Mouse (Mus musculus) intestine, embryonic 16.5 days (tissue): ENCODE results near the gene Nek10. TPM values are rescaled to one million over a fixed set of nuclear protein-coding genes. Genes with fewer than 3 reads are reported as not detected.
A peak's percentile ranks its signal among the peaks of the same experiment; 100 is the strongest.

Experiments
- ATAC-seq: fragments of 200-750 bp; cut with Nextera tagmentation; 2 replicates; pipeline ENCODE4 v1.8.0; 2017; ENCODE audit warnings: moderate TSS enrichment, moderate library complexity
- H3K27ac ChIP-seq: fragments of 300-500 bp; sonication (generic); 2 replicates; pipeline ENCODE4 v1.5.1; 2014; ENCODE audit warnings: mild to moderate bottlenecking, low read length
- H3K27me3 ChIP-seq: fragments of 300-500 bp; sonication (generic); replicated peaks from 2 replicates; pipeline ENCODE4 v1.6.1; 2014; ENCODE audit warnings: low read length, control low read depth, mixed read lengths; ENCODE audit not compliant: control insufficient read depth, insufficient read depth
- H3K36me3 ChIP-seq: fragments of 300-500 bp; sonication (generic); 2 replicates; pipeline ENCODE4 v1.6.1; 2014; ENCODE audit warnings: low read length, control low read depth; ENCODE audit not compliant: control insufficient read depth, insufficient read depth
- H3K4me1 ChIP-seq: fragments of 300-500 bp; sonication (generic); 2 replicates; pipeline ENCODE4 v1.6.1; 2014; ENCODE audit warnings: low read length, control low read depth, mixed read lengths; ENCODE audit not compliant: control insufficient read depth, insufficient read depth
- H3K4me2 ChIP-seq: fragments of 300-500 bp; sonication (generic); 2 replicates; pipeline ENCODE4 v1.6.1; 2014; ENCODE audit warnings: low read depth, low read length, control low read depth
- H3K4me3 ChIP-seq: fragments of 300-500 bp; sonication (generic); 2 replicates; pipeline ENCODE4 v1.5.1; 2014; ENCODE audit warnings: mild to moderate bottlenecking, low read length
- H3K9ac ChIP-seq: fragments of 300-500 bp; sonication (generic); 2 replicates; pipeline ENCODE4 v1.6.1; 2014; ENCODE audit warnings: low read depth, low read length
- H3K9me3 ChIP-seq: fragments of 300-500 bp; sonication (generic); 2 replicates; pipeline ENCODE4 v1.6.1; 2016; ENCODE audit warnings: low read length, control low read depth; ENCODE audit not compliant: control insufficient read depth
- WGBS: fragments of 180-500 bp; shearing (Covaris S2); extraction: QIAGEN DNeasy Blood & Tissue Kit; methylation state at CpG from one replicate; pipeline ENCODE4 v1.1.7; 2014; 5-methylcytosine and 5-hydroxymethylcytosine counted together
- polyA plus RNA-seq: library from polyadenylated mRNA; unstranded; fragments of >200 nt; fragmentation: Nextera tagmentation; extraction: Ambion mirVana; gene quantifications from 2 replicates; pipeline ENCODE4 v1.2.1, GENCODE M21; 2015

Nek10 gene
- polyA plus RNA-seq, 1 experiment from 2014 or later = not detected

GRCm38 (mm10) chr14:14863690-14864356, 60.6 kb downstream of the Nek10 start:
- 26% methylated on average over 7 of the region's 7 CpGs for WGBS
- H3K4me1 ChIP-seq = no peaks in the 10 kb centered on the region
- no peak overlapping the region for H3K9ac ChIP-seq
- H3K36me3 ChIP-seq = no peaks in the 10 kb centered on the region
- no peak overlapping the region for H3K4me3 ChIP-seq
- no peak overlapping the region for H3K27ac ChIP-seq
- H3K4me2 ChIP-seq = no peak overlapping the region
- peak; percentile 81 for ATAC-seq
- no peaks in the 10 kb centered on the region for H3K9me3 ChIP-seq
- no peaks in the 10 kb centered on the region for H3K27me3 ChIP-seq

- Histone ChIP-seq H3K4me2 (no peak overlapping the region), H3K27me3 (no peaks in the 10 kb centered on the region), H3K27ac (no peak overlapping the region), H3K4me1 (no peaks in the 10 kb centered on the region), H3K9me3 (no peaks in the 10 kb centered on the region), H3K9ac (no peak overlapping the region), H3K4me3 (no peak overlapping the region), H3K36me3 (no peaks in the 10 kb centered on the region)
- 80% methylated on average over 2 of the region's 2 CpGs for WGBS
- ATAC-seq = no peak
Measured at GRCm38 (mm10) chr14:14869239-14869638, 66.0 kb downstream of the Nek10 start.

- H3K27me3 ChIP-seq = no peaks in the 10 kb centered on the region
- no peak overlapping the region for H3K27ac ChIP-seq
- no peak for ATAC-seq
- no peak overlapping the region for H3K4me2 ChIP-seq
- H3K9ac ChIP-seq = no peak overlapping the region
- WGBS = 86% methylated on average over 2 of the region's 2 CpGs
- no peaks in the 10 kb centered on the region for H3K9me3 ChIP-seq
- H3K4me1 ChIP-seq = no peaks in the 10 kb centered on the region
- H3K36me3 ChIP-seq = no peaks in the 10 kb centered on the region
- no peak overlapping the region for H3K4me3 ChIP-seq
Measured at GRCm38 (mm10) chr14:14870059-14870458, 66.8 kb downstream of the Nek10 start.

GRCm38 (mm10) chr14:14870463-14870862, 67.2 kb downstream of the Nek10 start:
- no peaks in the 10 kb centered on the region for H3K4me1 ChIP-seq
- 81% methylated on average over 3 of the region's 3 CpGs for WGBS
- H3K27me3 ChIP-seq = no peaks in the 10 kb centered on the region
- H3K4me3 ChIP-seq = no peak overlapping the region
- no peak for ATAC-seq
- H3K9me3 ChIP-seq = no peaks in the 10 kb centered on the region
- H3K27ac ChIP-seq = no peak overlapping the region
- H3K4me2 ChIP-seq = no peak overlapping the region
- H3K9ac ChIP-seq = no peak overlapping the region
- no peaks in the 10 kb centered on the region for H3K36me3 ChIP-seq

DNA sequence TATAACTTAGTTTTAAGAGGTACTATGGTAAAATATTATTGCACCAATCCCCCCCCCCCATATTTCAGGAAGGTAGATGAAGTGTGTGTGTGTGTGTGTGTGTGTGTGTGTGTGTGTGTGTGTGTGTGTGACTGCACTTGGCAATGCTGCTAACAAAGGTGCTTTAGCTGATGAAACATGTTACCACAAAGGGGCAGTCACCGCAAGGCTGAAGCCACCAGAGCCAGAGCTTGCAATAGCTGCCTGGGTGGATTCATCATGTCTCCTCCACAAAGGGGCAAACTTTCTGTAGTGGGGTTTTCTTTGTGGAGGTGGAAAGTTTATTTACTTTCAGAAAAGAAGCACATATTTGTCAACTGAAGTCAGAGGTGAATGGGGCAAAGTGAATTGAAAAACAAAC, 67.9 kb downstream of the Nek10 start:
- no peaks in the 10 kb centered on the region for H3K27me3 ChIP-seq
- no peak overlapping the region for H3K4me2 ChIP-seq
- no peak for ATAC-seq
- no peak overlapping the region for H3K4me3 ChIP-seq
- H3K4me1 ChIP-seq = no peaks in the 10 kb centered on the region
- no peak overlapping the region for H3K9ac ChIP-seq
- H3K27ac ChIP-seq = no peak overlapping the region
- 93% methylated on average over 1 of the region's 1 CpGs for WGBS
- H3K36me3 ChIP-seq = no peaks in the 10 kb centered on the region
- H3K9me3 ChIP-seq = no peaks in the 10 kb centered on the region

DNA sequence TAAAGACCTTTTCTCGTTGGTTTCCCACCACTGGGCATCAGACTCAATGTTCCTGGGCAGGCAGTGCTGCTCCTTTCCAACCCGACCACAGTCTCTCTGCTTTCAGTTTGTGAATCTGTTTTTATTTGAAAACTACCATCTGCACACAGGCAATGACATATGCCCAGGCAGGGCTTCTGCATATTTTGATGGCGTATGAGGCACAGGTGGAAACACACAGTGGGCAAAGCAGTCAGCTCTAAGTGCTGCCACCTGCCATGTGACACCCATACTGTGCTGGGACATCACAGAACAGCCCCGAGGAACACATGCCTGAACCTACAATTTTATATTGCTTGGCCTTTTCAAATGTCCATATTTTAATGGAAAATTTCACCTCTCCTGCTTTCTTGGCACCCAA, 68.5 kb downstream of the Nek10 start:
- Histone ChIP-seq H3K27ac (no peak overlapping the region), H3K9me3 (no peaks in the 10 kb centered on the region), H3K27me3 (no peaks in the 10 kb centered on the region), H3K4me1 (no peaks in the 10 kb centered on the region), H3K4me3 (no peak overlapping the region), H3K9ac (no peak overlapping the region), H3K4me2 (no peak overlapping the region), H3K36me3 (no peaks in the 10 kb centered on the region)
- 80% methylated on average over 4 of the region's 4 CpGs for WGBS
- no peak for ATAC-seq

- Histone ChIP-seq H3K4me3 (no peak overlapping the region), H3K9me3 (no peaks in the 10 kb centered on the region), H3K27me3 (no peaks in the 10 kb centered on the region), H3K4me2 (no peak overlapping the region), H3K9ac (no peak overlapping the region), H3K4me1 (no peaks in the 10 kb centered on the region), H3K27ac (no peak overlapping the region), H3K36me3 (no peaks in the 10 kb centered on the region)
- 24% methylated on average over 2 of the region's 4 CpGs for WGBS
- no peak for ATAC-seq
Measured at GRCm38 (mm10) chr14:14893932-14894652, 90.9 kb downstream of the Nek10 start.

- Histone ChIP-seq H3K27ac (no peak overlapping the region), H3K4me3 (no peak overlapping the region)
- ATAC-seq = no peak
Measured at GRCm38 (mm10) chr14:14894776-14895175, 91.6 kb downstream of the Nek10 start.

GRCm38 (mm10) chr14:14895363-14895762, 92.1 kb downstream of the Nek10 start:
- no peaks in the 10 kb centered on the region for H3K9me3 ChIP-seq
- H3K36me3 ChIP-seq = no peaks in the 10 kb centered on the region
- H3K9ac ChIP-seq = no peak overlapping the region
- no peak overlapping the region for H3K4me3 ChIP-seq
- no peak overlapping the region for H3K27ac ChIP-seq
- no peaks in the 10 kb centered on the region for H3K27me3 ChIP-seq
- H3K4me1 ChIP-seq = no peaks in the 10 kb centered on the region
- ATAC-seq = no peak
- WGBS = 88% methylated on average over 2 of the region's 2 CpGs
- H3K4me2 ChIP-seq = no peak overlapping the region

More at GRCm38 (mm10) chr14:14894776-14895175, 91.6 kb downstream of the Nek10 start:
- Histone ChIP-seq H3K9ac (no peak overlapping the region), H3K27me3 (no peaks in the 10 kb centered on the region), H3K4me2 (no peak overlapping the region), H3K36me3 (no peaks in the 10 kb centered on the region), H3K9me3 (no peaks in the 10 kb centered on the region), H3K4me1 (no peaks in the 10 kb centered on the region)
